Mouse (Mus musculus) ovary, postnatal 10 days (tissue): ENCODE measurements around the gene Zfp787.
"Not testable (repeated sequence)": the region's sequence is repeated elsewhere in the genome, so short reads cannot be mapped to it uniquely, and the experiment has no call there.

Experiments used
- DNase-seq: peaks from one replicate; pipeline ENCODE4 v3.0.0; 2022; ENCODE audit warnings: low spot score

The Zfp787 gene

GRCm38 (mm10) chr7:6120104-6120503 is 35.7 kb downstream of the Zfp787 start:
- DNase-seq = not testable (repeated sequence)

GRCm38 (mm10) chr7:6119501-6119900 is 36.3 kb downstream of the Zfp787 start:
- DNase-seq = no peak
